In the genomic region with DNA sequence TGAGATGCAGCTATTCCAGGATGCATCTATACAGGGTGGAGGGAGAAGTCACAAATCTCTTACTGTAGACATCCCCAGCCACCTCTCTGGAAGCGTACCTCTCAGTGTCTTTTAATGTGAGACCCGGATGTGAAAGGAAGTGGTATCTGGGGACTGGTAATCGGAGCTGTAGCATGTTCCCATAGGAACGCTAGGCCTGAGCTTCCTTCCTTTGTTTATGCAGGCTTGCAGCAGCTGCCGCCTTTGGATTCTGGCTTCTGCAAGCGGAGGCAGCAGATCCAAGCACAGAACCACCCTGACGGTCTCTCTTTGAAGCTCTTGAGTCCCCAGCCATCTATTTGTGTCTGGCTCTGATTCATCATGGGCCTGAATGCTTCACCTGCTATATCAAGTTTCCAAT, we compare ENCODE assay signal across 9 mouse cellular contexts.
DNase-seq lines count a peak whose midpoint lies in the region; ATAC-seq lines count a peak whose summit lies in the region.
"Had no signal": no experiment of that assay in that cellular context is flagged by ENCODE, and none has a peak within 500 bp of the region (broad histone marks: within the 10 kb centered on the region; RNA-seq: fewer than 3 reads in every experiment).

No protein-coding gene starts in this region.

- H3K27ac ChIP-seq in heart, embryonic 13.5 days (replicated peaks) = peak overlapping the region; percentile 68
- H3K27ac ChIP-seq: macrophage had no signal

- intact Hi-C loops in left cerebral cortex, postnatal 25 days (cut with DNase I) = no loop called here

- no peak overlapping the region for H3K4me3 ChIP-seq in heart, embryonic 13.5 days

- H3K36me3 ChIP-seq in heart, embryonic 13.5 days = no peaks in the 10 kb centered on the region

- no peak overlapping the region for H3K4me2 ChIP-seq in heart, embryonic 13.5 days

- H3K9ac ChIP-seq in heart, embryonic 13.5 days = no peak overlapping the region

- no peak for ATAC-seq in heart, embryonic 13.5 days (ENCODE audit: extremely low read depth, insufficient number of reproducible peaks, low FRiP score, low TSS enrichment)
- no peak for ATAC-seq in granulocyte monocyte progenitor cell, adult 5-6 weeks (replicated peaks; ENCODE audit: poor library complexity, severe bottlenecking)
- no peak for ATAC-seq in inflammation-experienced regulatory T-cells, adult 6 months

- peaks cover 20% of the 10 kb centered on the region for H3K4me1 ChIP-seq in heart, embryonic 13.5 days

- peak; percentile 5 for DNase-seq in kidney, postnatal 14 days
- DNase-seq in kidney, postnatal 36 days = no peak
- peak; percentile 70 to 87 for DNase-seq in left cerebral cortex, postnatal 25 days (ENCODE audit: low spot score in 2 of 2)
- DNase-seq in neural tube, embryonic 10.5 days (ENCODE audit: extremely low spot score, low spot score) = peak; percentile 32
- no peak for DNase-seq in ovary, postnatal 36 days (ENCODE audit: low spot score)

- H3K27me3 ChIP-seq in heart, embryonic 13.5 days (replicated peaks) = no peaks in the 10 kb centered on the region

- no peaks in the 10 kb centered on the region for H3K9me3 ChIP-seq in heart, embryonic 13.5 days

- WGBS in heart, embryonic 13.5 days = 57% methylated on average over 7 of the region's 7 CpGs

Comparison
In these comparisons a context has a peak if more than half of its experiments do, and no peak if none do; other contexts are left out.
1. DNase-seq: peak in kidney, postnatal 14 days (single experiment), left cerebral cortex, postnatal 25 days (2 of 2) and neural tube, embryonic 10.5 days (single experiment); none in kidney, postnatal 36 days (0 of 2) and ovary, postnatal 36 days (single experiment).